Mouse (Mus musculus) cerebellum, adult 9-10 months (tissue): ENCODE measurements around the gene Gstt4.
A peak's percentile ranks its signal among the peaks of the same experiment; 100 is the strongest.

Source experiments
- DNase-seq: peaks from one replicate; pipeline ENCODE4 v3.0.0; 2022

Gstt4 gene

GRCm38 (mm10) chr10:75835761-75836531 is 13.6 kb upstream of the Gstt4 start:
- DNase-seq: peak; percentile 56

GRCm38 (mm10) chr10:75835307-75835706 is 13.0 kb upstream of the Gstt4 start:
- peak; percentile 57 for DNase-seq

GRCm38 (mm10) chr10:75834721-75835120 is 12.4 kb upstream of the Gstt4 start:
- DNase-seq: no peak

- DNase-seq: peak; percentile 68
Measured at GRCm38 (mm10) chr10:75834250-75834649, 11.9 kb upstream of the Gstt4 start.

- no peak for DNase-seq
Measured at GRCm38 (mm10) chr10:75833456-75834080, 11.2 kb upstream of the Gstt4 start.

- peak; percentile 57 for DNase-seq
Measured at GRCm38 (mm10) chr10:75832272-75832895, 10.0 kb upstream of the Gstt4 start.

GRCm38 (mm10) chr10:75830275-75830670 is 7.9 kb upstream of the Gstt4 start:
- no peak for DNase-seq

- DNase-seq: no peak
Measured at GRCm38 (mm10) chr10:75829529-75830274, 7.4 kb upstream of the Gstt4 start.

- DNase-seq: peak; percentile 89
Measured at GRCm38 (mm10) chr10:75828500-75828931, 6.2 kb upstream of the Gstt4 start.

- peak; percentile 56 for DNase-seq
Measured at GRCm38 (mm10) chr10:75827668-75828360, 5.5 kb upstream of the Gstt4 start.

GRCm38 (mm10) chr10:75824530-75824929 is 2.2 kb upstream of the Gstt4 start:
- DNase-seq: no peak

- DNase-seq: no peak
Measured at GRCm38 (mm10) chr10:75823782-75824181, 1.4 kb upstream of the Gstt4 start.

GRCm38 (mm10) chr10:75819882-75820281 is 2.5 kb downstream of the Gstt4 start:
- no peak for DNase-seq

GRCm38 (mm10) chr10:75818641-75819040 is 3.7 kb downstream of the Gstt4 start:
- no peak for DNase-seq

GRCm38 (mm10) chr10:75804217-75804616 is 18.1 kb downstream of the Gstt4 start:
- DNase-seq: no peak

GRCm38 (mm10) chr10:75798176-75798696 is 24.1 kb downstream of the Gstt4 start, which contains the start of gene Gstt1:
Gene Gstt1 (minus strand): TSS chr10:75798584.
- DNase-seq: peak; percentile 82

- DNase-seq: peak; percentile 84
Measured at GRCm38 (mm10) chr10:75797619-75798175, 24.6 kb downstream of the Gstt4 start.

- peak; percentile 53 for DNase-seq
Measured at GRCm38 (mm10) chr10:75796731-75797516, 25.4 kb downstream of the Gstt4 start.

GRCm38 (mm10) chr10:75794880-75795279 is 27.5 kb downstream of the Gstt4 start:
- DNase-seq: no peak

- no peak for DNase-seq
Measured at GRCm38 (mm10) chr10:75790773-75791172, 31.6 kb downstream of the Gstt4 start.

GRCm38 (mm10) chr10:75789841-75790240 is 32.5 kb downstream of the Gstt4 start:
- no peak for DNase-seq
